Mouse (Mus musculus) hindbrain, embryonic 11.5 days (tissue): ENCODE measurements at regions not wholly inside any gene's neighbourhood (a gene's known extent, or its start where the extent isn't known, plus 50 kb on each side); places are given as distances from the start of the nearest gene placed in this dataset.

Source experiments
- ATAC-seq: fragments of 200-750 bp; cut with Nextera tagmentation; 2 replicates; pipeline ENCODE4 v1.8.0; 2017; ENCODE audit warnings: mild to moderate bottlenecking, moderate TSS enrichment, moderate library complexity; ENCODE audit not compliant: low FRiP score
- DNase-seq: peaks from one replicate; pipeline ENCODE4 v3.0.0-alpha.2; 2015; ENCODE audit warnings: low spot score
- H3K27ac ChIP-seq: fragments of 300-500 bp; sonication (generic); 2 replicates; pipeline ENCODE4 v1.5.1; 2014; ENCODE audit warnings: mild to moderate bottlenecking, low read depth, low read length
- H3K27me3 ChIP-seq: fragments of 300-500 bp; sonication (generic); 2 replicates; pipeline ENCODE4 v1.6.1; 2014; ENCODE audit warnings: mild to moderate bottlenecking, low read length, moderate library complexity, mixed read lengths; ENCODE audit not compliant: control insufficient read depth, insufficient read depth
- H3K36me3 ChIP-seq: fragments of 300-500 bp; sonication (generic); 2 replicates; pipeline ENCODE4 v1.6.1; 2014; ENCODE audit warnings: mild to moderate bottlenecking, low read length, moderate library complexity, mixed read lengths; ENCODE audit not compliant: control insufficient read depth, insufficient read depth
- H3K4me1 ChIP-seq: fragments of 300-500 bp; sonication (generic); replicated peaks from 2 replicates; pipeline ENCODE4 v1.6.1; 2014; ENCODE audit warnings: low read length, mixed read lengths; ENCODE audit not compliant: control insufficient read depth, insufficient read depth
- H3K4me2 ChIP-seq: fragments of 300-500 bp; sonication (generic); replicated peaks from 2 replicates; pipeline ENCODE4 v1.6.1; 2014; ENCODE audit warnings: mild to moderate bottlenecking, low read depth, low read length
- H3K4me3 ChIP-seq: fragments of 300-500 bp; sonication (generic); 2 replicates; pipeline ENCODE4 v1.5.1; 2014; ENCODE audit warnings: low read depth, low read length
- H3K9ac ChIP-seq: fragments of 300-500 bp; sonication (generic); 2 replicates; pipeline ENCODE4 v1.6.1; 2014; ENCODE audit warnings: low read depth, low read length
- H3K9me3 ChIP-seq: fragments of 300-500 bp; sonication (generic); 2 replicates; pipeline ENCODE4 v1.6.1; 2016; ENCODE audit warnings: low read length; ENCODE audit not compliant: control insufficient read depth
- WGBS: fragments of 180-500 bp; shearing (Covaris S2); extraction: QIAGEN DNeasy Blood & Tissue Kit; methylation state at CpG from one replicate; pipeline ENCODE4 v1.1.7; 2014; 5-methylcytosine and 5-hydroxymethylcytosine counted together

DNA sequence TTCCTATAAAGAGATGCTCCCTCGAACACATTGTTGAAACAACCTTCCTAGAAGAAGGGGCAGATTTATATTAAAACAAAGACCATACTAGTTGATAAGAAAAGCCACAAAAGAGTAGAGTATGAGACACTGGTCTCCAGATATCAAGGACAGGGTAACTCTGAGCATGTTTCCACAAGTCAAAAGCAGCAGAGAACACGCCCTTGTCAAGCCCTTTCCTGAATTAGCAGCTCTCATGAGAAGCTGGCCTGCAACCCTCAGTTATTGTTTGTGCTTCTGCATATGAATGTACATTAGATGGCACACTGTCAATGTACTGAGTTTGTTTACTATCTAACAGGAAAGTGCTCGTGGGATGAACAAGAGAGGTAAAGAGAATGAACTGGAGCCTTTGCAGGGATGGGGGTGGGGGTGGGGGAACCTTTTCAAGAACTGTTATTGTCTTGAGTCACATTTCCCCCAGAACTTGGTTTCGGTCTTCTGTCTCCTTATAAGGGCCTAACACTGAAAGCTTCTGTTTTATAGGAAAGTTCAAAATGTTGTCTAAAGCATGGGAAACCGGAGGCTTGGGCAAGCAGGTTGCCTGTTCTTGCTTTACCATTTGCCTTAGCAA, 228.6 kb upstream of the Zpld1 start:
- DNase-seq (no peak), ATAC-seq (no peak)
- Histone ChIP-seq H3K27me3 (no peaks in the 10 kb centered on the region), H3K9me3 (no peaks in the 10 kb centered on the region), H3K9ac (no peak overlapping the region), H3K4me1 (no peaks in the 10 kb centered on the region), H3K27ac (no peak overlapping the region), H3K4me3 (no peak overlapping the region), H3K36me3 (no peaks in the 10 kb centered on the region), H3K4me2 (no peak overlapping the region)
- WGBS, result 75% methylated on average over 5 of the region's 5 CpGs

DNA sequence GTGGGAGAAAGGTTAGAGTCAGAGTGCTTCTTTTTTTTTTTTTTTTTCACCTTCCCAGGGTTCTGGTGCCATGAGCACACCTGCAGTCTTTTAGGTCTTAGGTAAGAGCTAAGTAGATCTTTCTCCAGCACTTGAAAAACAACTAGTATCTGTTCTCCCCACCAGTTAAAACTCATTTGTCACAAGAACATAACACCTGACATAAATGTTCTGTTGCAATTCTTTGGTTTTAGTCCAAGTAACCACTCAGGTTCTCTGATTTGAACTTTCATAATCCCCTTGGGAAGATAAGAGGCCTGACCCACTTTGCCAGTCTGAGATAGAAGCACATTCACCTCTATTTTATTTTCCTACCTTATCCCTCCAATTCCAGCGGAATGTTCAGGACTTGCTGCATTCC, 225.5 kb upstream of the Zpld1 start:
- Histone ChIP-seq H3K36me3 (no peaks in the 10 kb centered on the region), H3K27me3 (no peaks in the 10 kb centered on the region), H3K9ac (no peak overlapping the region), H3K27ac (no peak overlapping the region), H3K4me2 (no peak overlapping the region), H3K4me1 (no peaks in the 10 kb centered on the region), H3K4me3 (no peak overlapping the region), H3K9me3 (no peaks in the 10 kb centered on the region)
- 97% methylated on average over 1 of the region's 1 CpGs for WGBS
- DNase-seq (no peak), ATAC-seq (no peak)

DNA sequence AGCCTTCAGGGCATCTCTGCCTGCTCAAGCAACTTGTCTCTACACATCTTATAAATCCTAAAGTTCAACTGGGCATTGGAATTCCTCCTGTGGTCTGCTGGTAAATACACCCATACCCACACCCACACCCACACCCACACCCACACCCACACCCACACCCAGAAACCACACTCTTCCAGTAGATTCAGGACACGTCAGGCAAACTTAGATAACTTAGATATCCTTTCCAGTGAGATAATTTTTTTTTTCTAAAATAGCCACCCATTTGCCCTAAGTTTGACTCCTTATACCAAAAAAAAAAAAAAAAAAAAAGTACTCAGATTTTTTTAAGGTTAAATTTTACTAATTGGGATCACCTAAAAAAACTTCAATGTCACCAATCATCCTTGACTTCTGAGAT, 224.5 kb upstream of the Zpld1 start:
- no peak overlapping the region for H3K4me3 ChIP-seq

DNA sequence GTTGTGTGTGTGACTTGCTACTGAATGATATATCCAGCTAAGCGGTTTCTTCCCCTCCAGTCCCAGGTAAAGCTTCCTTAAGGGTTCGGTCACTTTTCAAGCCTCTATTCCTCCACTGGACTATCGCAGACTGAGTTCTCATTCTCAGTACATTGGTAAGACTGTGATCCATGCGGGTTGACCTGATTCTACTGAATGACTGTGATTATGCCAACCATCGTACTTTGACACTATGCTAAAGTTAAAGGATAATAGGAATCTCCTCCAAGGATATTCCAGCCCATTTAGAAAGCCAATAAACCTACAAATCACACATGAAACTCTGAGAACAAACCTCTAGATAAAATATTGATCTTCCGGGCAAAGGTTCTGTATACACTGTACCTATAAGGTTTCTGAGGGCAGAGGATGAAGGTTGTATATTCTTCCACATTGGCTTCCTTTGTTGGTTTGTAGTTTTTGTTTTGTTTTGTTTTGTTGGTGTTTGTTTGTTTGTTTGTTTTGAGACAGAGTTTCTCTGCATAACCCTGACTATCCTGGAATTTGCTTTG, 223.7 kb upstream of the Zpld1 start:
- 92% methylated on average over 6 of the region's 6 CpGs for WGBS
- Histone ChIP-seq H3K36me3 (no peaks in the 10 kb centered on the region), H3K27ac (no peak overlapping the region), H3K4me2 (no peak overlapping the region), H3K4me3 (no peak overlapping the region), H3K9me3 (no peaks in the 10 kb centered on the region), H3K27me3 (no peaks in the 10 kb centered on the region), H3K4me1 (no peaks in the 10 kb centered on the region), H3K9ac (no peak overlapping the region)
- no peak for ATAC-seq
- no peak for DNase-seq

More for the DNA sequence above, 224.5 kb upstream of the Zpld1 start:
- Histone ChIP-seq H3K27ac (no peak overlapping the region), H3K36me3 (no peaks in the 10 kb centered on the region), H3K9ac (no peak overlapping the region), H3K4me1 (no peaks in the 10 kb centered on the region), H3K4me2 (no peak overlapping the region), H3K27me3 (no peaks in the 10 kb centered on the region), H3K9me3 (no peaks in the 10 kb centered on the region)
- ATAC-seq (no peak), DNase-seq (no peak)
- 95% methylated on average over 1 of the region's 1 CpGs for WGBS

DNA sequence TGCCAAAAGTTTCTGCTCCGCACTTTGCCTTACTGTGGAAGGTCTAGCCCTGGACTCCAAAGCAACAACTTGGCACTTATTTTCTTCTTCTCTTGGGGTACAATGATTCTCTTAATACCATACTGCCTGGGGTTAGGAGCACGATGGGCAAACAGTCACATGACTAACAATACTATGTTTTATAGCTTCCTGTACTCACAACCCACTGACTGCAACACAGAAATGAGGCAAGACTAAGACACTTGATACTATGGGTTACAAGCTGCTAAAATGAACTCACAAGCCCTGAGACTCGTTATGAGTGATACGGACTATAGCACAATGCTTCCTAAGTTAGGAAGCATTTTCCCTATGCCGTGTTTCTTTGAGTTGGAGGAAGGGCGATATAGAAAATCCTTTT, 222.3 kb upstream of the Zpld1 start:
- no peak for ATAC-seq
- H3K27ac ChIP-seq, result no peak overlapping the region
- H3K4me1 ChIP-seq, result no peaks in the 10 kb centered on the region
- no peaks in the 10 kb centered on the region for H3K9me3 ChIP-seq
- no peak overlapping the region for H3K4me2 ChIP-seq
- no peak overlapping the region for H3K9ac ChIP-seq
- no peak overlapping the region for H3K4me3 ChIP-seq
- no peak for DNase-seq
- H3K36me3 ChIP-seq, result no peaks in the 10 kb centered on the region
- 89% methylated on average over 6 of the region's 6 CpGs for WGBS
- no peaks in the 10 kb centered on the region for H3K27me3 ChIP-seq

DNA sequence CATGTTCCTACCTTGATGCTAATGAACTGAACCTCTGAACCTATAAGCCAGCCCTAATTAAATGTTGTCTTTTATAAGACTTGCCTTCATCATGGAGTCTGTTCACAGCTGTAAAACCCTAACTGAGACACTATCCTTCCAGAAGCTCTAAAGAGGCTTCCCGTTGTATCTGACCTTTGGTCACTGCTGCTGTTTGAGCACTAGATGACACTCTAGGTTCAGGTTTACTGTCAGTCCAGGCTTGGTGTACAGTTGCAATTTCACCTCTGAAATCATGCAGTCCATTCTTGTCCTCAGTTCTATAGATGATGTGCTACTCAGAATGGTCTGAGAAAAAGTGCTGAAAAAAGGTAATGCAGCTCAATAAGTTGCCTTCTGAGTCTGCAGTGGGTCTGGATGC, 221.9 kb upstream of the Zpld1 start:
- ATAC-seq (no peak), DNase-seq (no peak)
- 77% methylated on average over 1 of the region's 1 CpGs for WGBS
- Histone ChIP-seq H3K4me1 (no peaks in the 10 kb centered on the region), H3K27ac (no peak overlapping the region), H3K9ac (no peak overlapping the region), H3K9me3 (no peaks in the 10 kb centered on the region), H3K4me2 (no peak overlapping the region), H3K4me3 (no peak overlapping the region), H3K36me3 (no peaks in the 10 kb centered on the region), H3K27me3 (no peaks in the 10 kb centered on the region)

DNA sequence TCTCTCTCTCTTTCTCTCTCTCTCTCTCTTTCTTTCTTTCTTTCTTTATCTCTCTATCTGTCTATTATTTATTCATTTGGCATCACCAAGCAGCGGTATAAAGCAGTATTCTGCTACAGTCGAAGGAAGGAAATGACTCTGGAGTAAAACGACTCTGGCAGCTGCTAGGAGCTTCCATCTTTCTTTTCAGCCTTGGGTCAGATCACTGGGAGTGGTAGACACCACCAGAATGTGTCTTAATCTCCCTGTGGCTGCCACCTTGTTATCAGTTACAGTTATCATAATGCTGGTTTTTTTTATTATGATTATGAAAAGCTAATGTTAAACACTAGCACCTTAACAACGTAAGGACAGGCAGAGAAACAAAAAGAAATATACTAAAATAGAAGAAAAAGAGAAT, 219.2 kb upstream of the Zpld1 start:
- no peak overlapping the region for H3K4me3 ChIP-seq
- no peaks in the 10 kb centered on the region for H3K9me3 ChIP-seq
- no peak overlapping the region for H3K9ac ChIP-seq
- H3K4me1 ChIP-seq, result no peaks in the 10 kb centered on the region
- H3K4me2 ChIP-seq, result no peak overlapping the region
- no peak overlapping the region for H3K27ac ChIP-seq
- H3K27me3 ChIP-seq, result no peaks in the 10 kb centered on the region
- WGBS, result 86% methylated on average over 4 of the region's 4 CpGs
- no peaks in the 10 kb centered on the region for H3K36me3 ChIP-seq
- DNase-seq (no peak), ATAC-seq (no peak)

DNA sequence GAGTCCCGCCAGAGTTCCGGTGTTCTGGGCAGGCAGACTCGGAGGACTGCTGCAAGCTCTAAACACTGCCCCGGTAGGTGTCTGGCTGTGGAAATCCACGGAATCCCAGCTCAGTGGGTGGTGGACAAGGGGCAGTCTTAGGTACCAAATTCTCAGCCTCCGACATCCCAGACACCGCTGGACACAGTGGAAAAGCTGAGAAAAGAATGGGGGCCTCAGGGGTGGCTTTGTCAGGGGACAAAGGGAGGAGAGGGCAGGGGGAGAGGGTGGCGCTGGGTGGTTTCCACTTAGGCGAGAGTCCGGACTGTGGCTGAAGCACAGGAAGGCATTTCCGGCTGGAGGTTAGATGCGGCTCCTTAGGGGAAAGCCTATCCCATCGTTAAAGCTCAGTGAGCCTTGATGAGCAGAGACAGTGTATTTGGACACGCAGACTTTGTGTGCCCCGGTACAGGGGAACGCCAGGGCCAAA, 217.5 kb upstream of the Zpld1 start:
- Histone ChIP-seq H3K4me2 (peak overlapping the region; percentile 31), H3K27me3 (no peaks in the 10 kb centered on the region), H3K27ac (no peak overlapping the region), H3K4me1 (no peaks in the 10 kb centered on the region), H3K4me3 (peak overlapping the region; percentile 17; the same call in 1 of the 2 replicates), H3K9ac (peak overlapping the region; percentile 52; the same call in 1 of the 2 replicates), H3K36me3 (no peaks in the 10 kb centered on the region), H3K9me3 (no peaks in the 10 kb centered on the region)
- peak; percentile 45 for DNase-seq
- 24% methylated on average over 16 of the region's 16 CpGs for WGBS
- peak; percentile 76 for ATAC-seq

DNA sequence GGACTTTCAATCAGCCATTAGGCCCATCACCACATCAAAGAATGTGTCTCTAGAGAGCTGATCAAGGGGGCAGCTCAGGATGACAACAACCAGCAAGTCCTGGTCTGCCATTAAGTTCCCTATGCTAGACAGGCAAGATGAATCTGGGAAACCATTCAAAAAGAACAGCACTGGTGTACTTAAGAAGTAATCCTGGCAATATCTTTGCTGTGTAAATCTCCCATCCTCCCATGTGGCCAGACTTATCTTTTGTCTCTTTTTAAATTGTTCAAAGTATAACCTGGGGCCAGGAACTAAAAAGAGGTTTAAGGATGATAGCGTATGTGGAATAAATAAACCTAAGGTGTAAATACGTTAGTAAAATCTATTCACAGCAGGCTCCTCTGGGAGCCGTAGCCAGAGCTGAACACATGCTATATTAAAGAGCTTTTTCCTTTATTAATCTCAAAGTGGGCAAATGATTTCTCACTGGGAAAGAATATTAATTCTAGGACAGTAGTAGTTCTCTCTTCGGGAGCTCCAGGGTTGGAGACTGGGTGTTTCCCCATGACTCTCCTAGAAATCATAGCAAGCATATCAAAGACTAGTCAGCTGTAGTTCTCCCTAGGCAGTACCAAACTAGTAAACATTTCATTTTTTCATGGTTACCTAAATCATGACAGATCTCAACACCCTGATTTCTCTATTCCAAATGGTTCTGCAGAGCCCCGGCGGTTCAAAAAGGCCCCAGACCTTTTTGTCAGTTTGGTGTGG, 216.8 kb upstream of the Zpld1 start:
- Histone ChIP-seq H3K4me3 (no peak overlapping the region), H3K4me2 (peak overlapping the region; percentile 31), H3K27me3 (no peaks in the 10 kb centered on the region), H3K27ac (no peak overlapping the region), H3K9ac (no peak overlapping the region), H3K36me3 (no peaks in the 10 kb centered on the region), H3K4me1 (no peaks in the 10 kb centered on the region), H3K9me3 (no peaks in the 10 kb centered on the region)
- no peak for DNase-seq
- ATAC-seq, result peak; percentile 29; the same call in 1 of the 2 replicates
- 85% methylated on average over 6 of the region's 6 CpGs for WGBS
